Mouse (Mus musculus): Measurements from ENCODE around the gene Gm20696.

Gm20696 gene

DNA sequence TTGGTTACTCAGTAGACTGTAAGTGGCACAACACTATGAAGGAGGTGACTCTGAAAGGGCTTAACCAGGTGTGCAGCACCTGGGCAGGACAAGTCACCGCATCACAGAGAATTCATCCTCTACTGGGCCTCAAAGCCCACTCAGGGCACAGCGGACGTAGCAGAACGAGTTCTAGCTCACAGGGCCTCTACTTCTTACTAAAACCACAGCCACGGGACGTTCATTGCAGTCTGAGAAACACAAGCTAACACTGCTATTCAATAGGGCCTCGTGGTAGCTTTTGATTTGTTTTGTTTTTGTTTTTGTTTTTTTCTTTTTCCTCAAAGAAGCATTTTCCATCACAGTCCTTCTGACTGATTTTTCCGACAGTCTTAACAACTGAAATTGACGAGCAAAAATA is 233.6 kb downstream of the Gm20696 start:
- no peak for DNase-seq

DNA sequence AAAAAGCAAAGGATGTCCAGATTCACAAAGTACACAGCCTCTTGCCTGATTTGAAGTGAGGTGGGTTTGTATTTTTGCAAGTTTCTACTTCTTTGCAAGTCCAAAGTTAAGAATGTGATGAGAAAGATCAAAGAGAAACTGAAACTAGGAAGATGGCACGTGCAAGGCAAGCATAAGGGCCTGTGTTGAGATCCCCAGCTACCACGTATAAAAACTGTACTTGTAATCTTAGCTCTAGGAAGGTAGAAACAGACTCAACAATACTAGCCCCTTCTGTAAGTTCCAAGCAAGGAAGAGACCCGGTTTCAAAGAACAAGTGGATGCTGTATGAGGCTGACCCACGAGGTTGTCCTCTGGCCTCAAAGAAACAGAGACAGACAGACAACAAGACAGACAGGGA is 234.7 kb downstream of the Gm20696 start:
- DNase-seq: no peak

DNA sequence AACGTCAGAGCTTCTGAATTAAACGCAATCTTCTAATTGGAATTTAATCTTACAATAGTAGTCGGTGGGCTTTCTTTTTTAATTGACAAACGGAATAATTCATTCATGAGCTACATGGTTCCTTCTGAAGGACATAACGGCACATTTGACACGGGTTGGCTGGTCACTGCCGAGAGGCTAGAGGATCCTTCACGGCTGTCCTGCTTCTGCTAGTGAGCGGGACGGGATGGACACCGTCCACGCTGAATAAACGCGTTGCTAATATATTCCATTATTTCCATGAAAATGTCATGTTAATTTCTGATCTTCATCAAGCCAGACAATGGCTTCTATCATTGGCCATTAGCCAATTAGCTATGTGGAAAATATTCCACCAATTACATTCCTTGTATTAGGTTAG is 236.0 kb downstream of the Gm20696 start:
- DNase-seq: no peak

DNA sequence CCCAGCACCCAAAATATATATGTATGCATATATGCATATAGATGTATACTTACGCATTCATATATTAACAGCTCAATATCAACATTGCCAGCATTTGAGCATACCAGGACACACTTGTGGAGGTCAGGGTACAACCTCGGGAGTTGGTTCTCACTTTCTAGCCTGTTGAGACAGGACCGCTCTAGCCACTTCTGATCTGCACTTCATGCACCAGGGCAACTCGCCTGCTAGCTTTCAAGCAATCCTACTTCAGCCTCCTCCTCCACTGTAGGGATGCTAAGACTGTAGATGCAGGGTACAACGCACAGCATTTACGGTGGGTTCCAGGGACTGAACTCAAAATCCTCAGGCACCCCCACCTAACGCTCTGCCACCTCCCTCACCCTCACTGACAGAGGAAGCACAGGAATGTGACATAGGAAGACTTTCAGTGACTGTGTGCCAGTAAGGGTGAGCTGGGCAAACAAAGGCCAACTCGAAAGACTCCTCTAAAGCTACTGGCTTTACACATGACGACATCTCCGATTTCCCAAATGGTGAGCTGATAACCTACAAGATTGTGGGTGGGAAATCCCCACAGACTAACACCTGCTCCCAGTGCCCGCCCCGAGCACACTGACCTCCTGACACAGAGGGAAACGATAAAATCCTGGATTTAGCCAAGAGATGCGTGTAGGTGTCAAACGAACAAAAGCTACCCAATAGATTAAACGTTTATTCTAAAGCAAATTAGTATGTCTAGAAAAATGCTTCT is 237.0 kb downstream of the Gm20696 start:
- no peak for DNase-seq

DNA sequence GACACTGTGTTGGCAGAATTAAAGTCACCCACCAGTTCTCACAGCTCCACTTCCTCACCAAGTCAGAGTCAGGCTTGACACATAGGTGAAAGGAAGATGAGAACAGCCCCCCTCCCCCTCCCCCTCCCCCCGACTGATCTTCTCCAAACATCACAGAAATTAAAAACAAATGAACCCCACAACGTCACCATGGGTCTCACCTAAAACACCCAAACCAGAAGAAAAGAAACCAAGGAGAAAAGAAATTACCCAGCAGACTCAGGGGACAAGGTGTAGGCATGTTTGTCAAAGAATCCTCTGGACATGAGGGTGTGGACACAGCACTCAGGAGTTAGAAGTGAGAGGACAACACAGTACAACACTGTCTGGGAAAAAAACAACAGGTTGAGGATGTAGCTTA is 237.6 kb downstream of the Gm20696 start:
- DNase-seq: no peak

DNA sequence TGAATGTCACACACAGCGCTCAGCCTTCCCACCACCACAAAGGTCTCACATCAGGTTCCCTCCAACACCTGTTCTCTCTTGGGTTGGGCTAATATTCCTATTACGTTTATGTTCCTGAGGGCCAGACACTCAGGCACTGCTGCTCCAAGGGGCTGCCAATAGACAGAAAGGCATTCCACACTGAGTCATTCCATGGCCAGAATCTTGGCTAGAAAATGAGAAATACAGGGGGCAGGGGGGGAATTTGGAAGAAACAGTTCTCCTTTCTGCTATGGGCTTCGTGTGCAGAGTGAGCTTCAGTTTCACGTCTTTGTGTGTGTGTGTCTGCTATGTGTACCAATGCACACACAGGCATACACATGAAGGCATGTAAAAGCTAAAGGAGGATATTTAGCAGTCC is 239.3 kb downstream of the Gm20696 start:
- DNase-seq: no peak

DNA sequence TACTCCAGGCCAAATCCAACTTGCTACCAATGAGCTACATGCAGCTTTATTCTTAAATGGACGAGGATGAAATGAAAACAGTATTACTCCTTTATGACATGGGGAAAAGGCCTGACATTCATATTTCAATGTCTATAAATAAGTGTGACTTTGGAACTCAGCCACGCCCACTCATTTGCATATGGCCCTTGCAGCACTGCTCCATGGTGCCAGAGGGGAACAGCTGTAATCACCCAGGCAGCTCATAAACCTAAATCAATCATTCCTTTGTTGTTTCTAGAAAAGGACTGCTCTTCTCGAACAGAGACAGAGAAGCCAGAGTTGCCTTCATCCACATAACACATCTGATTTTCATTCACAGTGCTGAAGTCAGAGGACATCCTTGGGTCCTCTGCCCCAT is 241.6 kb downstream of the Gm20696 start:
- DNase-seq: no peak

DNA sequence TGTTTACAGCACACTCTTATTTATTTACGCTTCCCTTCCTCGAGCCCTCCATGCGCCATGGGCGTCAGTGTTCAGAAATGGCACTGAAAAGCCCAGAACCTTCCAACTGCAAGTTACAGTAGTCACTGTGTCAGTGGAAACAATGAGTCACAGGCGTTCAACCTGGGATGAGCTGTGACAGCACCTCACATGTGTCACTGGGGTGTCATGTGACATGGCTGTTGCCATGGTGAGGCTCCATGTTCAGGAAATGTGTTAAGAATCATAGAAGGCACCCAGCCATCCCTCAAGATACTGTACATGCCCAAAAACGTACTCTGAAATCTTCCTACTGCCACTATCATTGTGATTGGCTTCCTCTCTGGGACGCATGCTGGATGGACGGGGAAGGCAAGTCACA is 245.9 kb downstream of the Gm20696 start:
- no peak for DNase-seq

DNA sequence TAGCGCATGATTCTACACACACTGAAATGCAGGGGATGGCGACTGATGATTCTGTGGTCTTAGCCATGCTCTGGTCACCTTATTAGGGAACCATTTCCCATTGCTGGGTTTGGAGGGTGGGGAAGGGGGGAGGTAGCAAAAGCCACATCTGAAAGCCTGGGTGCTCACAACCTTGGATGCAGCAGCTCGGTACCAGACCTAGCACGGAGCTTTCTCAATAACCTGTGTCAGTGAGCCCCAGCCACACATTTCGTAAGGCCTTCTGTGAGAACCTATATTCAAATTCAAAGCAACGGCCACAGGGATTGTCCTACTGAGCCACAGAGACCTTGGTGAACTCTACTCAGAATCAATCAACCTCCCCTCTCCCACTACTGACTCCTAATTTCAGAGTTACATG is 254.0 kb downstream of the Gm20696 start:
- DNase-seq: no peak

DNA sequence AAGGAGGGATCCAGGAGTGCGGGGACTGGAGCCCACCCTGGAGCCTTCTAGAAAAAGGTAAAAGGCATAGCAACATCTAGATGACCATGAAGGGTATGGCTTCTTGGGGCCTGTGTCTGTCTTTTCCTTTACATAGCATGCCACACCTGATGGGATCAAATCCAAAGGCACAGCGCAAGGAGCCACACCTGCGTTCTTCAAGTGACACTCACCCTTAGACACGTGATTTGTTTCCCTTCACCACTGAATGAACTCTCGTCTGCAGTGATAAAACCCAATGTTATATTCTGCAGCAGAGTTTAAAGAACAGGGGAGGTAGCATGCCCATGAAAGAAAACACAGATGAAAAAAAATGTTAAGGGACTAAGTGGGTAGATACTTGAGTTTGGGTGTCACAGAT is 257.0 kb downstream of the Gm20696 start:
- DNase-seq: no peak

DNA sequence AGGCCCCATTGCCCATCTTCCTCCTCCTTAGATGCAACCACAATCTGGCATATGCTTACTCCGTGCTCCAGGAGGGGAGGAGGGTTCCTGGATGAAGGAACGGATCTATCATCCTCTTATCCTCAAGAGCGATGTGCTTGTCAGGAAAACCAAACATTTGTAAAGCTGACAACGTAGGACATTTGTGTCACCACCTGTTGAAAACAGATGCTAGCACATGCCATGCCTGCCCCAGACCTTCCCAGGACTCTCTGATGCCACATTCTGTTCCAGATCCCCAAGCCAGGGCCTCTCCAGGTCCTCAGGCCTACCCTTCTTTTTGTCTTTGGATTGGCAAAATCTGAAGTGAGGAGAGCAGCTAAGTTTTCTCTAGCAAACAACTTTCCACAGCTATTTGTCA is 257.7 kb downstream of the Gm20696 start:
- DNase-seq: no peak

DNA sequence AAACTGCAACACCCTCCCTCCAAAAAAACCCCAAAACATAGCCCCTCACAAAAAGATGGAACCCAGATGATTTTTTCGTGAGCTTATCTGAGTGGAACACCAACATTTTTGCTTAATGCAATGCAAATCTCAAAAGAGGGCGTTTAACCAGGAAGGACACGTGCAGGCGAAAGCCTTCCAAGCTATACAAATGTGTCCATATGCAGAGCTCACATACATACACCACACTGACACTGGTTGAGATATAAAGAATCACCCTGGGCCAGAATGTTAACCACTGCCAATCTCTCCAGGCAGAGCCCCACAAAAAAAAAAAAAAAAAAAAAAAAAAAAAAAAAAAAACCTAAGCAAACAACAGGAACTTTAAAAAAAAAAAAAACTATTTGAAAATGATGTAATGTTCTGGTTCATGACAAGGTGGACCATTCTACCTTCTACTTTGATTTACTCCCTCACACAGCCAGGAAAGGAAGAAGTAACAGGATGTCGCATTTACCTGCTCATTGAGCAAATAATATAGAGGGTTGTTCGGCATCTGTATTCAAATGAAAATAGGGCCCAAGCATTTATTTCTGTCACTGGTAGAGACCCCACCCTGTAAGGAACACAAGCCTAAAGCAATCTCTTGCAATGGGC is 262.7 kb downstream of the Gm20696 start:
- DNase-seq: no peak

DNA sequence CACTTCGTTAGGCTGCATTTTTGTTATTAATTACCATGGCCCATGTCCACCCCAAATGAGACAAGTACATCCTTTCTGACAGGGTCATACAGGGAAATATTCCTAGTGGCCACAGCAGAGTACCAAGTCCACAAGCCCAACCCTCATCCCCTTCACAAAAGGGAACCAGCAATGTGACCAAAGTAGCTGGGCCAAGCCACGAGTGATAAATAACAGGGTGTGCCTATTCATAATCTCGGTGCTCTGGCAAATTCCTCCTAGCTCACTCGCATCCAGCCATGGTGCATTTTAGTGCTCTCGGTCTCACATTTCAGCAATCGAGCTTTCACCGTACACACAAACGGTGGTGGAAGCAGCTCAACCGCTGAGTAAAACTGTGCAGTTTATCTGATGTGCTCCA is 263.7 kb downstream of the Gm20696 start:
- no peak for DNase-seq

DNA sequence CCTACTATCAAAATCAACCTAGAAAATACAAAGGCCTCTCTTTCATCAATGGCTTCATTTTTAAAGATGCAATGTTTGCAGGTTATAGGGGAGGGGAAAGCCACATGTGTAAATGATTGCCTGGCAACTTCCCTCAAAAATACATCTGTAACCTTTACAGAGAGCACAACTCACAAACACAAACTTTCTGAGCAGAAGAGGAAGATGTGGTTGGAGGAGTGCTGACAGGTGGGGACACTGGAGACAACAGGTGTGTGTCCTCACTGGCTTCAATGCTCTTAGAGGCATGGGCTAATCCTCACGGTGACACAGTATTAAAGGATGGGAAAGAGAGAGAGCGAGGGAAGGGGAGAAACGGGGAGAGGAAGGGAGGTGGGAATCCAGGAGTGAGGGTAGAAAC is 264.2 kb downstream of the Gm20696 start:
- DNase-seq: no peak

DNA sequence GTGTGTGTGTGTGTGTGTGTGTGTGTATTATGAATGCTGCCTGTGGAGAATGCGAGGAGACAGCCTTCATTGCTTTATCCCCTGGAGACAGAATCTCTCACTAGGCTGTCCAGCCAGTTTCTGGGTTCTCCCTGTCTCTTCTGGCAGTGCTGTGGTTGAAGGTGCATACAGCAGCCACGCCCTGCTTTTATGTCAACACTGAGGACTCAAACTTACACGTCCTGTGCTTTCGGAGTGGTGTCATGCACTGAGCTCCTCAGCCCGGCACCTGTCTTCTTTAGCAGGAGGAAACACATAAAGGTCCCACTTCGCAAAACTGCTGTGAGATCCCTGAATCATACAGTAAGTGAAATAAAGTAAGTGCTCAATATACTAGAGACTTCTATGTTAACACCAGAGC is 264.8 kb downstream of the Gm20696 start:
- no peak for DNase-seq

DNA sequence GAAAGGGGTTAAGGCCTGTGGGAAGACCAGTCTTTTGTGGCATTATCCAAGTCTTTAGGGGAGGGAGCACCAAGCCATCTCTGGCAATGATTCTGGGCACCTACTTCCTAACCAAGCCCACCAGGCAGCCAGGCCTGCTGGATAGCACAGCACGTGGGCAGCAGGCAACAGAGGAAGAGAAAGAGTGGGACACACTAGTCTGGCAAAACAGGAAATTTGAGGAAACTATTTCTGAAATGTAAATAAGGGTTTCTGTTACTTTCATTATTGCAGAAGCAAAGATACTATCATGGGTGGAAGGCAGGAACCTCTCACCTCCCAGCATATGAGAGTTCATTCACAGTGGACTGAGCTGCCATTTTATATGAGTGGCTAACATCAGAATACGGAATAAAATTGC is 265.4 kb downstream of the Gm20696 start:
- DNase-seq: no peak

DNA sequence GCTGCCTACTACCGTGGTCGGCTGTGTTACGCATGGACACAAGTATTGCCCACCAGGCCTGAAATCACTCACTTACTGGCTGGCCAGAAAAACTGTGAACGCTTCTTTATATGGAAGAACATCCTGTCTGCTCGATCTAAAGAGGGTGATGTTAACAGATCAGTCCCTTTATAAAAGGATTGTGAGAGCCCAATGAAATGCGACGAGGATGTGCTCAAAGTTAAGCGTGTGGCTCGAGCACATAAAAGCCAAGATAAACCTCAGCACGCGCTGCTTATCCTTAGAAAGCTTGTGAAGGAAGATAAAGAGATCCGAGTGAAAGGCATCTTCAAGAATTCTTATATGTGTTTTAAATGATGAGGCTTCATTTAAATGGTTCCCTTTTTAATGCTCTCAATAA is 270.9 kb downstream of the Gm20696 start:
- DNase-seq: no peak

DNA sequence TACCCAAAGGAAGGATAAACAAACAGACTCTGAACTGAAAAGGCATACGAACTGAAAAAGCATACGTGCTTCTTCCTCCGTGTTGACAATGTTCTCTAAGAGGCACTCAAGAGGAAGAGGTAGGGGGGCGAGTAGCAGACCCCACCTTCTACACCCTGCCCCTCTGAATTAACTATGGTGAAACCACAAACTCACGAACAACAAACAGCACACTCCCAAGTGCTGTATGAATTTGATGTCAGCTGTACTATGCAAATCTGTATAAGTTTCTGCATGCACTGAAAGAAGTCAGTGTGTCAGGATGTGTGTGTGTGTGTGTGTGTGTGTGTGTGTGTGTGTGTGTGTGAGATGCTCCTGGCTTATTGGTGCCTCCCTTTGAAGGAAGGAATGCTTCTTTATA is 271.8 kb downstream of the Gm20696 start:
- DNase-seq: no peak

DNA sequence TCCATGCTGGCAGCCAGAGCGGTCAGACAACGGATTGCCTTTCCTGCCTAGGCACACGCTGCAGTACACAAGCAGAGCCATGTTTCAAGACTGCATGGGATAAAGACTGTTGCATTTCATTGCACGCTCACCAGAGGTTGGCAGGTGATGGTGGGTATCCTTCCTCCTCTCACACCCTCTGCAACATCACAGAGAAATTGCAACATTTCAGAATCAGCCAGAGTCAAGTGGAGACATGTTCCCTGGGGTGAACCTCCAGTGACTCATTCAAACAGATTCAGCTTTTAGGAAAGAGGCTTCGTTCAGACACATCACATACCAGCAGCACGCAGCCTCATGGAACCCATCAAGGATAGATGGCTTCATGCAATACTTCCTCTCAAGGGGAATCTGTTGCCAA is 274.1 kb downstream of the Gm20696 start:
- DNase-seq: no peak

DNA sequence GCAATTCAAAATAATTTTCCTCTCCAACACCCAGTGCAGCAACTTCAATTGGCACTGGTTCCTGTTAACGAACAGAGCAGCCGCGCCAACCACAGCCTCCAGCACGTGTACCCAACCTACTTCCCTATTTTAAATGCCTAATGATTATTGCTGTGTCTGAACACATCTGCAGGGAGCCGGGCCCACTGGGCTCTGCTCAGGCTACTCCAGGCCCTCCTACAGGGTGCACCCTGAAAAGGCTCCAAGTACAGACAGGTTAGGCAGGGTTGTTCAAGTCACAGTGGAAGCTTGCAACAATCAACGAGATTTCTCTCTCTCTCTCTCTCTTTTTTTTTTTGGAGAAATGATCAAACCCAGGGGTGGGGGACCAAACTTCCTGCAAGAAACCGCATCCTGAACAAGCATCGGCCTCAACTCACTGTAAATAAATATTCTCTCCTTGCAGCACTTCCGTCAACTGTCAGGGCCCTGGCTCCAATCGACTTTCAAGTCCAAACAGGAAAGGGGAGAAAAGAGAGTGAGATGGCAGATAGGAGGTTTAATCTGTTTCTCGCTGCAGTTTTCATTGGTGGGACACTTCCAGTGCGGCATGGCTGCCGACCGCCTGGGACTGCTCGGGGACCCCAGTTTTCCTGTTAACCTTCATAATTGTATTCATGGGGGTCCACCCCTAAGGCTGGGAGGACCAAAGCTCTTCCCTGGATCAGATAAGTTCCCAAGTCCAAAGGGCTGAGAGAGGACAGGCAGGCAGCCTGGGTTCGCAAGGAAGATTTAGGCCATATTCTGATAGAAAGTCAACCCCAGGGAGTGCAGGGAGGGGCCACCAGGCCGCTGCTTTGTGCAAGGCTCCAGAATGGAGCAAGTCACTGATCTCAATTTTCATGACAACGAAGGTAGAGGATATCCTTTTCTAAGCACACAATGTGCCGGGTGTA is 277.6 kb downstream of the Gm20696 start:
- DNase-seq: no peak

DNA sequence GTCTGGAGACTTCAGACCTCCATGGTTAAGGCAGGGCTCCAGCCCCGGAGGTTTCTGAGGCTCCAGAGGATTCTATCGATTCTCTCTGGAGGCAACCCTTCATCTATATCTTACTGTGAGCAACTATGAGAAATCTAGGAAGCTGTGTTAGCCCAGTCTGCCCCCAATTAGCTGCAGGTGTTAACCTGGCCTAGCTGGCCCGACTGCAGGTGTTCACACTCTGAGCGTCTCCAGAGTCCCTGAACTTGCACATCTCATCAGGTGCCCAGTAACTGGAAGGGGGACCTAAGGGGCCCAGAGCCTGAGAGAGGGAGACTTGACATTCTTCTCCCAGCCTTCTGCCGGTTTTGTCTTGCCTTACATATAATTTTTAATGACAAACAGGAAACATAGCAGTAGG is 278.6 kb downstream of the Gm20696 start:
- DNase-seq: no peak

DNA sequence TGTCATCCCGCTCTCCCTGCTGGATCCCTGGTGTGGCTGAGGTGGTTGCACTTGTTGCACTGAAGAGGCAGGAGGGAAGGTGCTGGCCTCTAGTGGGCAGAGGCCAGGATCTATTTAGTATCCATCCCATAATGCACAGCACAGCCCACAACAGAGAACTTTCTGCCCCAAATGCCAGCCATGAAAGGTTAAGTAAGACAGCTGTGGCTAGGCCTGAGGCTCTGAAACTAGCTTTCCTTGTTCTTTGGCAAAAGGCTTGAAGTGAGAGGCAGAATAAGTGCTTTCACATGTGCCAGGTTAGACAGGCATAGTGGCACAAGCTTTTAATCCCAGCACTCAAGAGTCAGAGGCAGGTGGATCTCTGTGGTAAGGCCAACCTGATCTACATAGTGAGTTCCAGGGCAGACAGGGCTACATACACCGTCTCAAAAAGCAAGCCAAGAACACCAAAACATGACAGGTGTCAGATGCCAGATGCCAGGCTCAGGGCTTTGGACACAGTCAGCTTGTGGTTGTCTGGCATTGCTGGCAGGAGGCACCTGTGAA is 281.5 kb downstream of the Gm20696 start:
- DNase-seq: peak; percentile 14 to 15

DNA sequence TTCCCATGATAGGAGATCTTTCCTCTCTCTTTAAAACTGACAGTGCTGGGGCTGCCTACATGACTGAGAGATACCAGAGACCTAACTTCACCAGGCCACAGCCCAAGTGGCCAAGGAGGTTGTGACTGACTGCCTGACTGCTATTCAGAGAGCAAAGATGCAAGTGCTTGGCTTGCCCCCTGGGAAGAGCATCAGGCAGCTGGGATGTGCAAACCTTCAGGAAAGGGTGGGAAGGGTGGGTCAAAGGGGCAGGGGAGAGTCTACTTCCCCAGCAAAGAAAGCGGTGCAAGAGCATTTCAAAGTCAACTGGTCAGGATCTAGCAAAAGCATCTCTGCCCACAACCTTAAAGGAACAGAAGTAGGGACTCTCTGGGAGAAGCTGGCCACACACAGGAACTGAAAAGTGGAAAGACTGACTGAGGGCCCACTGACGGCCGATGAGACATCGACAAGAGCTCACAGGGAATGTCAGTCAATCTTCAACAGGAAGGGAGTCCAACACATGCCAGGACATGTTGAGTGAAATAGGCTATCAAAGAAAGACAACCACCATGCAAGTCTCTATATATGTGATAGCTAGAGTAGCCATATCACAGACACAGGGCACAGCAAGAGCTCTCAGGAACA is 282.6 kb downstream of the Gm20696 start:
- no peak for DNase-seq
